Mouse (Mus musculus) cerebellum, postnatal 10 days (tissue): ENCODE results near the gene Slc5a3.

Experiments used
- DNase-seq, 2 experiments: peaks; one replicate each; pipeline ENCODE4 v3.0.0; 2021; ENCODE audit warnings: mixed read lengths in 2 of 2

The Slc5a3 gene

GRCm38 (mm10) chr16:92127226-92127625 lies 69.1 kb downstream of the Slc5a3 start:
- no peak for DNase-seq

DNA sequence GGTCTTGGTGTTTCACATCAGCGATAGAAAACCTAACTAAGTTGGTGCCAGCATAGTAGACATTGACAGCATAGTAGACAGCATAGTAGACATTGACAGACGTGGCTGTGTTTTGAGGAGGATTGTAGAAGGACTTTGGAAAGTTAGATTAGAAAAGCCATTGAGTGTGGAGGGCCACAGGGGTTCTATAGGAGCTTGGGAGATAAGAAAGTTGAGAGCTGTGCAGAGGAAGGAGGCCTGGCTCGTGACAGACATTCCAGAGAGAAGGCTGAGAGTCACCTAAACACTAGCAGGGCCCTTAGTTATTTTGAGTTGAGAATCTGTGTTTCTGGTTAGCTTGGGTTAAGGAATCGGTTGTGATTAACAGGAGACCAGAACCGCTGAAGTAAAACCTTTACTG lies 69.5 kb downstream of the Slc5a3 start:
- DNase-seq = no peak

- no peak for DNase-seq
These were observed 71.7 kb downstream of the Slc5a3 start for GRCm38 (mm10) chr16:92129843-92130242.

DNA sequence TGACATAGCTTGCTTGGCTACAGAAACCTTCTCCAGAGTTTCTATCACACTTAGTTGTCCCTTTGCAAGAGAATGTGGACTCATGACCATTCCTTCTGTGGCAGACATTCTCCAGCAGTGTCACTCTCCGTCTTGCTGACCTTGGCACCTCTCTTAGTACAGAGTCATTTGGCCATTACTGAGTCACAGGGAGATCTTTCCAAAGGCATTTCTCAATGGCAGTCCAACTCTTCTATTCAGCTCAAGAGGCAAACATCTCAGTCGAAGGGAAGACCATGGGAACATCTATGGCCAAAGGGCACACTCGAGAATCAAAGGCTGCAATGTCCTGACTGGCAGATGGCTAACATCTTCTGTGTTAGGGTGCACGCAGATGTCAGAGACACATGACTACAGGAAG lies 74.4 kb downstream of the Slc5a3 start:
- DNase-seq = no peak

GRCm38 (mm10) chr16:92134148-92134764 lies 76.1 kb downstream of the Slc5a3 start:
- no peak for DNase-seq

DNA sequence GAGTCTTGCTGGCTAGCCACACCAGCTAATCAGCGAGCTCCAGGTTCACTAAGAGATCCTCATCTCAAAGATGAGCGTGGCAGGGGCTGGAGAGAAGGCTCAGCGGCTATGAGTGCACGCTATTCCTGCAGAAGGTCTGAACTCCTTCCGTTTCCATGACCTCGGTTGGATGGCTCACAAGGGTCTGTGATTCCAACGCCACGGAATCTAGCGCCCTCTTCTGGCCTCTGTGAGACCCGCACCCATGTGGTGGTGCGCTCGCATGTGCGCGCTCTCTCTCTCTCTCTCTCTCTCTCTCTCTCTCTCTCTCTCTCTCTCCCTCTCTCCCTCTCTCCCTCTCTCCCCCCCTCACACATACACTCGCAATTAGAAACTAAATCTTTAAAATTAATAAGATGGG lies 78.2 kb downstream of the Slc5a3 start:
- DNase-seq = no peak
